Mouse (Mus musculus) intestine, embryonic 16.5 days (tissue): ENCODE data around the gene Gadd45b. TPM values are rescaled to one million over a fixed set of nuclear protein-coding genes. Genes with fewer than 3 reads are reported as not detected.

Experiments
- ATAC-seq: fragments of 200-750 bp; cut with Nextera tagmentation; 2 replicates; pipeline ENCODE4 v1.8.0; 2017; ENCODE audit warnings: moderate TSS enrichment, moderate library complexity
- H3K27ac ChIP-seq: fragments of 300-500 bp; sonication (generic); 2 replicates; pipeline ENCODE4 v1.5.1; 2014; ENCODE audit warnings: mild to moderate bottlenecking, low read length
- H3K27me3 ChIP-seq: fragments of 300-500 bp; sonication (generic); replicated peaks from 2 replicates; pipeline ENCODE4 v1.6.1; 2014; ENCODE audit warnings: low read length, control low read depth, mixed read lengths; ENCODE audit not compliant: control insufficient read depth, insufficient read depth
- H3K36me3 ChIP-seq: fragments of 300-500 bp; sonication (generic); 2 replicates; pipeline ENCODE4 v1.6.1; 2014; ENCODE audit warnings: low read length, control low read depth; ENCODE audit not compliant: control insufficient read depth, insufficient read depth
- H3K4me1 ChIP-seq: fragments of 300-500 bp; sonication (generic); 2 replicates; pipeline ENCODE4 v1.6.1; 2014; ENCODE audit warnings: low read length, control low read depth, mixed read lengths; ENCODE audit not compliant: control insufficient read depth, insufficient read depth
- H3K4me2 ChIP-seq: fragments of 300-500 bp; sonication (generic); 2 replicates; pipeline ENCODE4 v1.6.1; 2014; ENCODE audit warnings: low read depth, low read length, control low read depth
- H3K4me3 ChIP-seq: fragments of 300-500 bp; sonication (generic); 2 replicates; pipeline ENCODE4 v1.5.1; 2014; ENCODE audit warnings: mild to moderate bottlenecking, low read length
- H3K9ac ChIP-seq: fragments of 300-500 bp; sonication (generic); 2 replicates; pipeline ENCODE4 v1.6.1; 2014; ENCODE audit warnings: low read depth, low read length
- H3K9me3 ChIP-seq: fragments of 300-500 bp; sonication (generic); 2 replicates; pipeline ENCODE4 v1.6.1; 2016; ENCODE audit warnings: low read length, control low read depth; ENCODE audit not compliant: control insufficient read depth
- WGBS: fragments of 180-500 bp; shearing (Covaris S2); extraction: QIAGEN DNeasy Blood & Tissue Kit; methylation state at CpG from one replicate; pipeline ENCODE4 v1.1.7; 2014; 5-methylcytosine and 5-hydroxymethylcytosine counted together
- polyA plus RNA-seq: library from polyadenylated mRNA; unstranded; fragments of >200 nt; fragmentation: Nextera tagmentation; extraction: Ambion mirVana; gene quantifications from 2 replicates; pipeline ENCODE4 v1.2.1, GENCODE M21; 2015

Gene Gadd45b
- polyA plus RNA-seq, 1 experiment from 2014 or later = 26.5 TPM

DNA sequence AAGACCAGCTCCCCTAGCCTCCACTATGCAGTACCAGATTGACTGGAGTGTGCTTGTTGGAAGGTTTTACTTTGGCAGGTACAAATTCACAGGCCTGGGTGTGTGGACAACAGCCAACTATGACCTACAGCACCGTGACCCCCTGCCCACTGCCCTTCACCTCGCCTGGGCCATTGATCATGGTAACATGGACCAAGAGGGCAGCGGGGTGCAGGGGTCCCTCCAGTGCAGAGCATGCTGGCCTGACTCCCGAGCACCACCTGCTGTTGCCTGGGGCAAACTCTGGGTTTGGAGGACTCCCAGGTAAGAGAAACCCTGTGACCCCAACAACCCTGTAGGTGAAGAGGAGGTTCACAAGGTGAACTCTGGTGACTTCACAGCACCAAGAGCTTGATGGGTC lies 27.9 kb downstream of the Gadd45b start:
- Histone ChIP-seq H3K27ac (no peak overlapping the region), H3K4me1 (peaks cover 24% of the 10 kb centered on the region), H3K9me3 (no peaks in the 10 kb centered on the region), H3K27me3 (no peaks in the 10 kb centered on the region), H3K9ac (no peak overlapping the region), H3K36me3 (no peaks in the 10 kb centered on the region), H3K4me2 (no peak overlapping the region), H3K4me3 (no peak overlapping the region)
- 78% methylated on average over 4 of the region's 4 CpGs for WGBS
- no peak for ATAC-seq

DNA sequence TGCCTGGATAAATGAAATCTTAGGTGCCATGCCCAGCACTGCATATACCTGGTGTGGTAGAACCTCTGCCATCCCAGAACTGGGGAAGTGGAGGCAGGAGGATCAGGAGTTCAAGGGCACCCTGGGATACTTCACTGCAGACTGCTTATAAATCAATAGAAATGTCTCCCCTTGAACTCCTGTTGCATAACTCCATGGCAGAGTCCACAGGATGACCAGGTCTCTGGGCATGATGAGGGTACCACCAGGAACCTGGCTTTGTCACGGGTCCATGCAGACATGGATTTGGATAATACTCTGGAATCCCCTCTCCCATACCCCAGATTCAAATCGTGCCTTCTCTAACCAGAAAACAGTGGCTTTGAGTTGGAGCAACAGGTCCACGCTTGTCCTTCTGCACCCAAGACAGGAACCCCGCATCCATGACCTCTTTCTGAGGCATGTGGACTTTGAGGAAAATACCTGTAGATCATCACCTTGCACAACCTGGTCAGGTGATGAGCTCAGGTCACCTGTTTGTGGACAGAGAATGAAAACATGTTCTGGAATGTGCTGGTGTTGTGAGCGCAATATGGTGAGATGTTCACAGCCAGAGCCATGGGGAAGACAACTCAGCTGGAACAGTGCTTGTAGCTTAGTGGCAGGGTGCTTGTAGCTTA lies 29.2 kb downstream of the Gadd45b start:
- Histone ChIP-seq H3K9me3 (no peaks in the 10 kb centered on the region), H3K9ac (no peak overlapping the region), H3K4me2 (no peak overlapping the region), H3K4me3 (no peak overlapping the region), H3K4me1 (peaks cover 37% of the 10 kb centered on the region), H3K27ac (no peak overlapping the region), H3K27me3 (no peaks in the 10 kb centered on the region), H3K36me3 (no peaks in the 10 kb centered on the region)
- 92% methylated on average over 5 of the region's 5 CpGs for WGBS
- ATAC-seq = no peak

DNA sequence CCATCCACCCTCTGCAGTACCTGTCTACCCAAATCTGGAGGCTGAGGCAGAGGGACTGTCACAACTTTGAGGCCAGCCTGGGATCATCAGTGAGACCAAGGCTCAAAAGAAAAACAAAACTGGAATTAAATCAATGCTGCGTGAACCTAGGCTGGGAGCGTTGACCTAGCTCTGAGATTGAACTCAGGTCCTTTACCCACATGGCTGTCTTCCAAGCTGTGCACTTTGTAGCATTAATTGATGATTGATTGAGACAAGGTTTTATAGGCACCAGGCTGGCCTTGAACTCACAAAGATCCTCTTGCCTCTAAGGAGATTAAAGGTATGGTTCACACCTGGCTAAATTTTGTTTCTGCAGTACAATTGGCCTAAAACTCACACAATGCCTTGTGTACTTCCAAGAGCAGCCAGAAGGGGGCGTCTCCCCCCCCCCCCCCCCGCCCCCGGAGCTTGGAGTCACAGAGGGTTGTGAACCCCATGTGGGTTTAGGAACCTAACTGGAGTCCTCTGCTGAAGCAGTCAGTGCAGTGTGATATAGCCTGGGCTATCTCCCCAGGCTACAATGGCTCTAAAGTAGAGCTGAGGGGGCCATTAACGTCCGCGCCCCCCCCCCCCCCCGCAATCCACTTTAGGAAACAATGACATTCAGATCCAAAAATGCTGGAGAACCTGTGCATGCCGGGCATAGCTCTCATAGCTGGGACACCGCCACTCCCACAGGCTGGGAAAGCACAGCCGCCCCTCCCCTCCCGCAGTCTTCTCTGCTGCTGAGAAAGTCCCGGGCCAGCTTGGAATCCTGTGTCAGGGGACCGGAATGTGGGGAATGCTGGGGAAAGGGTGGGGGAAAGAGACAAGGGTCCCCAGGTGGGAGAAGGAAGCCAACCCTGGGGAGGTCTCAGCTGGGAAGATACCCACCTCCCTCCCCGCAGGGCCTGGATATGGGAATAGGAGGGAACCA lies 31.0 kb downstream of the Gadd45b start:
- Histone ChIP-seq H3K9ac (no peak overlapping the region), H3K4me2 (no peak overlapping the region), H3K27ac (peak overlapping the region; percentile 88), H3K36me3 (no peaks in the 10 kb centered on the region), H3K4me1 (peaks cover 29% of the 10 kb centered on the region), H3K9me3 (no peaks in the 10 kb centered on the region), H3K27me3 (no peaks in the 10 kb centered on the region), H3K4me3 (no peak overlapping the region)
- 13% methylated on average over 16 of the region's 16 CpGs for WGBS
- peak; percentile 60 for ATAC-seq

DNA sequence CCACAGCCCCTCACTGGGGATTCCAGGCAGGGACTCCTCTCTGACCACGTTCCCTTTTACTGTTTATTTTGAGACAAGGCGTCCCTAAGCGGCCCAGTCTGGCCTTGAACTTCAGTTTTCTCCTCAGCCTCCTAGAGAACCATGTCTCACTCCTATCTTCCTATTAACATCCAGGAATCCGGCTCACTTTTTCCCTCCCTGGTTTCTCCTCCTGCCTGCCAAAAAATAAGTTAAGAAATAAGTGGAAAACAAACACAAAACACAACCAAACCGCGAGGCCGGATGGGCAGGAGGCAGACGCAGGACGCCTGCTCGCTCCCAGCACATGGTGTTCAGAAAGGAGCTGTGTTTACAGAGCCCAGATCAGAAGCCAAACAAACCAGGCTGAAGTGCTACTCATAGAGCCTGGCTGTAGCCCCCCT lies 32.2 kb downstream of the Gadd45b start:
- Histone ChIP-seq H3K4me1 (peaks cover 40% of the 10 kb centered on the region), H3K9me3 (no peaks in the 10 kb centered on the region), H3K9ac (no peak overlapping the region), H3K4me3 (no peak overlapping the region), H3K36me3 (no peaks in the 10 kb centered on the region), H3K27ac (peak overlapping the region; percentile 84), H3K27me3 (no peaks in the 10 kb centered on the region), H3K4me2 (no peak overlapping the region)
- peak; percentile 61 for ATAC-seq
- WGBS = 34% methylated on average over 10 of the region's 10 CpGs

DNA sequence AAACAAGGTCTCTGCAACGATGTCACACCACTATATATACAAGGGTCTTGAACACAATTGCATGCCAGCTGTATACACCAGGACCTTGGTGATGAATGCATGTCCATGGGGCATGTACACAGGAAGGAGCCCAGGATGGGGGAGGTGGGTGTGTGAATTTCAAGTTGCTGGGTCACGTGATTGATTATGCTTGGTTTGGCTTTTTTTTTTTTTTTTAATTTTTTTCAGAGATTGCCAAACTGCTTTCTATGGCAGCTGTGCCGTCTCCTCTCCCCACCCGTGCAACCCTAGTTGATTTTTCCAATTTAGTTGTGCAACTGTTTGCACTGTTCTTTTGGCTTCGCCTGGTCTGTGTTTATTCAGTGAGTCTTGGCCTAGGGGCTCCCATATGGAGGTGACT lies 32.7 kb downstream of the Gadd45b start:
- WGBS = 52% methylated on average over 5 of the region's 5 CpGs
- H3K27me3 ChIP-seq = no peaks in the 10 kb centered on the region
- H3K4me3 ChIP-seq = no peak overlapping the region
- H3K4me2 ChIP-seq = no peak overlapping the region
- peaks cover 44% of the 10 kb centered on the region for H3K4me1 ChIP-seq
- no peaks in the 10 kb centered on the region for H3K9me3 ChIP-seq
- no peak overlapping the region for H3K9ac ChIP-seq
- H3K27ac ChIP-seq = peak overlapping the region; percentile 84
- no peak for ATAC-seq
- H3K36me3 ChIP-seq = no peaks in the 10 kb centered on the region

DNA sequence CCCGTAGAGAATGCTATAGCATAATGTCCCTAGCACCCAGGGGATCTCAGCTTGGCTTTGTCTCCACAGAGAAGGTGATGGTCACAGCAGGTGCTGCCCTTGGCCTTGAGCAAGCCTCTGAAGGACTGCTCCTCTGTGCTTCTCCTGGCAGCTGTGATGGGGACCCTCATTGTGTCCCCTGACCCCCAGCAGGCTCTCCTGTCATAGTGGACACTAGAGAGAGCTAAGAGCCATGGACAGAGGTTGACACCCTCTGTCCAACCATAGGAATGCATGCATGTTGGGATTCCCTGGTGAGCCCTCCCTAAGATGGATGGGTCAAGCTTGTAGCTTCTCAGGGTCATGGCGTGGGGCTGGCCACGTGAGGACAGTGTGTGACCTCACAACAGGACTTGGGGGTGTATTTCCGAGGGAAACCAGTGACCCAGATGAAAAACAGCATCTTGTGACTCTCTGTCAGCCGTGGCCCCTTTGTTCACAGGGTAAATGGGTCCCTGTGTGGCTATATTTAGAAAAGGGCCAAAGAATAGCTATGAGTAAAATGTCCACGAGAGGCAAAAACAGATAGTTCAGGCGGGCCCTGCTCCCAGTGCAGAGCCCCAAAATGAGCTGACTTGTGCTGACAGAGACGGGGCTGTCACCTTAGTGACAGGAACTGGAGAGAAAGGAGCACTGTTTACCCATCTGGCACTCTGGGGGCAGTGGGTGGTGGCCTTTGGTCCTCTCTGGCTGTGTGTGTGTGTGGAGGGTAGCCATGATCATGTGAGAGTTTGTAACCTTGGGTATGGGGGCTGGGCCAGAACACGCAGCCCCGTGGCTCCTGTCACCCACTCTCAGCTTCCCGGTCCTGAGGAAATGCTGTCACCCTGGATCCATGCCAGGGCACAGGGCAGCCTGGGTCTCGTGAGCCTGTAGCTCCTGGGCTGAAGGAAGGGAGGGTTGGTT lies 33.4 kb downstream of the Gadd45b start:
- Histone ChIP-seq H3K4me1 (peaks cover 44% of the 10 kb centered on the region), H3K27ac (peak overlapping the region; percentile 19)

DNA sequence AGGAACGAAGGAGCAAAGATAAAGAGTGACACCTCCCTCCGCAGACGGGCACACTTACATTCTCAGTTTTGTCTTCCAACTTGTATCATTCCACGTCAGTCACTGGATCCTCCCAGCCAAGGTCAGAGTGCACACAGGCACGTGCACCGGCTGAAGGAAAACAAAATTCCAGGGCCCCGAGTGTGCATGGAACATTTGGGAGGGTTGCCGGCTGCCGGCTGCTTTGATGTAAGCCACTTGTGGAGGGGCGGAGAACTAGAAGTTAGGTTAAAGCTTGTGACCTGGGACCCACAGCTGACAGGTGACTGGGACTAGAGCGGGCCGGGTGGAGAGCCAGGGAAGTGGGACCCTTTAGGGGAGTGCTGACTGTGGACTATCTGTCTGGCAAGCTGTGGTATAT lies 36.4 kb downstream of the Gadd45b start:
- Histone ChIP-seq H3K4me2 (no peak overlapping the region), H3K27me3 (no peaks in the 10 kb centered on the region), H3K4me3 (no peak overlapping the region), H3K36me3 (no peaks in the 10 kb centered on the region), H3K4me1 (peaks cover 40% of the 10 kb centered on the region), H3K9me3 (peaks cover 2% of the 10 kb centered on the region; the same call in 1 of the 2 replicates), H3K27ac (no peak overlapping the region), H3K9ac (no peak overlapping the region)
- no peak for ATAC-seq
- 41% methylated on average over 12 of the region's 12 CpGs for WGBS

More for the DNA sequence above, 33.4 kb downstream of the Gadd45b start:
- Histone ChIP-seq H3K4me2 (no peak overlapping the region), H3K27me3 (no peaks in the 10 kb centered on the region), H3K9ac (0 out of 2 replicates have a peak overlapping the region, but pooled peaks have one; percentile 28), H3K4me3 (no peak overlapping the region), H3K9me3 (no peaks in the 10 kb centered on the region), H3K36me3 (no peaks in the 10 kb centered on the region)
- no peak for ATAC-seq
- 52% methylated on average over 12 of the region's 12 CpGs for WGBS

DNA sequence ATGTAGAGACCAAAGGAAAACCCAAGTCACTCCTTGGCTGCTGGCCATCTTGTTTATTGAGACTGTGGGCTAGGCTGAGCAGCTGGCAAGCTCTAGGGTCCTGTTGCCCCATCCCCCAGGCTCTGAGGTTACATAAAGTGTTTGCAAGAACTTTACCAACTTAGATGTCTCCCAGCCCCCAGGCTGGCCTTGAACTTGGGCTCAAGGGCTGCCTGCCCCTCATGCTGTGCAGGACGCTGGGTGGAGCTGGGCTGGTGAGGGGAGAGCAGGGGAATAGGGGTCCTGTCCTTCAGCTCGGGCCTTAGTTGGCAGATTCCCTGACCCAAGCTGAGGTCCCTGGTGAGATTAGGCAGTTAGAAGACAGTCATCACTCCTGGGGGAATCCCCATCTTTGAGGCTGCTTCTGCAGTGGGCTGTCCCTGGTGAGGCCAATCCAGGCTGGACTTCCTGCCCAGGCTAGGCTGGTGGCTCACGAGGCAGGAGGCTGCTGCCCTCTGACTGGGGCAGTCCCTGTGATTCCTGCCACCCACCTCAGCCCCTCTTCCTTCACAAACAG lies 37.3 kb downstream of the Gadd45b start:
- no peak for ATAC-seq
- Histone ChIP-seq H3K36me3 (no peaks in the 10 kb centered on the region), H3K9ac (0 out of 2 replicates have a peak overlapping the region, but pooled peaks have one; percentile 13), H3K4me2 (no peak overlapping the region), H3K4me1 (peaks cover 45% of the 10 kb centered on the region), H3K9me3 (peaks cover 2% of the 10 kb centered on the region; the same call in 1 of the 2 replicates), H3K27ac (no peak overlapping the region), H3K27me3 (no peaks in the 10 kb centered on the region), H3K4me3 (no peak overlapping the region)
- WGBS = 47% methylated on average over 3 of the region's 3 CpGs
